Mouse (Mus musculus): ENCODE results near the gene Rnf114. TPM values are rescaled to one million over a fixed set of nuclear protein-coding genes. Genes with fewer than 3 reads are reported as not detected.

Gene Rnf114
- 62.9 and 102 TPM in 2 replicates for polyA plus RNA-seq (2012; rRNA removed; ENCODE audit: low replicate concordance)

DNA sequence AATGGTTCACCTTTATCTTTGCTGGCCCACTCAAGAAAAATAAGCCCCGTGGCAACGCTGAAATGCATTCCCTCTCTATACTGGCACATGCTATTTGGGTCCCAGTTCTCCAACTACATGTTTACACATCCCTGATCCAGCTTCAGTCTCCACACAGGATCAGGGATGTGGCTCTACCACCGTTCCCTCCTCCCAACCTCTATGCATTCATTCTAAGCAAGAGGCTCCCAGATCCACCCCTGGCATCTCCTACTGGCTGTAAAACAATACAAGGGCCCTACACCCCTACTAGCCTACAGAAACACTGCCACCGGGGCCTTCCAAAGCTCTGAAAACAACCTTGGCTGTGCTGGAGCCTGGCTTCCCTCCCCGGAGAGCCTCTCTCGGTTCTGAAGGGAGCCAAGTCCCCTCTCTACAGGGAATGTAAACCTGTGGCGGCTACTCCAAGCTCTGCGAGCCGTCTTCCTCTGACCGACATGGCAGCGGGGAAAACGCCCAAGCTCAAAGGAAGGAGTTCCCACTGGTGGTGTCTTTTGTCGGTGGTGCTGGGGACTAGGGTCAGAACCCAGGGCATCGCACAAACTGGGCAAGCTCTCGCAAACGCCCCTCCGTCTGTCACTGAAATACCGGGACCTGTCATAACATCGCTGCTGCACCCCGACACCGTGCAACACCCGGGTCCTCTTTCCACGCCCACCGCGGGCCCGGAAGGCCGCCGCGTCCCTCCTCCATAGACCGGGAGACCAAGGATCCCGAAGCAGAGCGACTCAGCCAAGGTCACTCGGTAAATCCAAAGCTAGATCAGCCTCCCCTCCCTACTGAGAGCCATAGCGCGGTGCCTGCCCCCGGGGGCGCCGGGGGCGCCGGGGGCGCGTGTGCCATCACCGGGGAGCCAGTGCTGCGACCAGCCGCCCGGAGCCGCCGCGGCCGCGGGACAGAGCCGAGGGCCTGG, at the start of gene Rnf114:
Gene Rnf114 (plus strand): TSS at position 889 of the 952 bp plus-strand sequence.

DNA sequence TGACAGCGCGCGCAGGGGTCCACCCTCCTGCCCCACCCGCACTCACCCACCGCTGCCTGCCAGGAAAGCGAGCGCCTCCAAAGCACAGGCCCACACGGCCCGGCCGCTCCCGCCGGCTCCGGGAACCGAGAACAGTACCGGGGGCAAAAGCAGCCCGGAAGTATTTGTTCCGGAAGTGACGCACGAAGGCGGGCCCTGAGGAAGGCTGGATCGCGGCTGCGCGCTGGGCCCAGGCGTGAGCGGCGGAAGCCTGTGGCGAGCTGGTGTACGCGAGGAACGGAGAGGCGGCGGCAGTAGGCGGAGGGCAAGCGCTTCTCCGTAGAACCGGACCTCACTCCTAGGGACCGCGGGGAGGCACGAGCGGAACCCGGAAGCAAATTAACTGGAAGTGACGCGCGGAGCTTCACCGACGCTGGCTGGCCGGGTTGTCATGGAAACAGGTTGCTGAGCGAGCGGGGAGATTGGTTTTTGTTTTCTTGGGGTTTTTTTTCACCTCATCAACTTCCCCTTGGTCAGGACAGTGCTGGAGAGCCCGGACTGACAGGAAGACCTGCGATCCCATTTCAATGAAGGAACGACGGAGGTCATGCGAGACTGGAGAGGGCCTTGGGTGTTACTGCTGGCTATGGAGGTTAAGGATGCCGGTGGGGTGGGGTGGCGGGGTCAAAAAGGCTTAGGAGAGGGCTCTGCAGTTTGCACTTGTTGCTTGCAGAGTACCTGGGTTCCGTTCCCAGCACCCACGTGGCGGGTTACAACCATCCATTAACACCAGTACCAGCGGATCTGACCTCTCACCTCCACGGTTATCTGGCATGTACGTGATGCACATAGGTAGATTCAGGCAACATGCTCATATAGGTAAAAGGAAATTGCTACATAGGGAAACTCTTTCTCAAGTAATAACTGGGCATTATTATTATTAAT, 530 bp downstream of the Rnf114 start, which contains the start of gene Spata2:
Gene Spata2 (minus strand): TSS at position 175 of the 924 bp plus-strand sequence.

DNA sequence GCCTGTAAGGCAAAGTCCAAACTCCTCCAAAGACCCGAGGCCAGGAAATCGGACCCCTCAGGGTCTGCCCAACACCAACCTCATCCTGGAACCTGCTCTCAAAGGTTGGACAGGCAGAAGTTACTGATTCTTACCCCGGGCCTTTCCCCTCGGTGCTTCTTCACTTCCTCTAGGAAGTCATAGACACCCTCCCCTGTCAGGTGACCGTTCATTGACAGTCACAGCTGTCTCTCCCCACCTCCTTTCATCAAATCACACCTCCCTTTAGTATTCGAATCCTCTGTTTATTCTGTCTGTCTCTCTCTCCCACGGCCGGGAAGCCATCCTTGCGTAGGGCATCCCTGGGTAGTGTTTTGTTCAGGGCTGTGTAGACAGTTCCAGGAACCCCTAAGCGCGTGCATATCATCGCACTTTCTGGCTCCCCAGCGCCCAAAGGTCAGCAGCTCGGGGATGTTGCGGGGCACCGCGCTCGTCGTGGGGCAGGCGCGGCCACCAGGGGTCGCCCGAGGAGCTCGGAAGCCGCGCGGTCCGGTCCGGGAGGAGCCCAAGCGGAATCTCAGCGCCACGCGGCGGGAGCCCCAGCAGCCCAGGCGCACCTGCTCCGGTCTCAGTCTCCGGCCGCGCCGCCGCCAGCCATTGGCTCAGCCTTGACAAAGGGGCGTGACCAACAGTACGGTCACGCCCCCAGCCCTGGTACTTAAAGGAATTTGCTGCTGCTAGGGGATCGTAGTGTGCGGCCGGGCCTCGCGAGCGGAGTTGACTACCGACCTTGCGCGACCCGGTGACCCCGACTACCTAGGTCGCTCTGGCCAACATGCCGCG, 45.2 kb downstream of the Rnf114 start, which contains the start of gene Snai1:
Gene Snai1 (plus strand): TSS at position 720 of the 822 bp plus-strand sequence.

Other genes with a start within 250 kb of the Rnf114 start
- 28.0 and 57.3 TPM in 2 replicates for gene B4galt5, start 143.5 kb upstream of the Rnf114 start, polyA plus RNA-seq (2012; rRNA removed; ENCODE audit: low replicate concordance)
- 30.6 and 35.2 TPM in 2 replicates for gene Slc9a8, start 70.9 kb upstream of the Rnf114 start, polyA plus RNA-seq (2012; rRNA removed; ENCODE audit: low replicate concordance)
- 37.5 and 44.1 TPM in 2 replicates for gene Spata2, start 242 bp downstream of the Rnf114 start, polyA plus RNA-seq (2012; rRNA removed; ENCODE audit: low replicate concordance)
- gene Snai1, start 45.5 kb downstream of the Rnf114 start, polyA plus RNA-seq (2012; rRNA removed; ENCODE audit: low replicate concordance): 14.7 and 15.1 TPM in 2 replicates
- gene Ube2v1, start 139.4 kb downstream of the Rnf114 start, polyA plus RNA-seq (2012; rRNA removed; ENCODE audit: low replicate concordance): 81.3 and 134 TPM in 2 replicates
- gene Gm20431, start 168.9 kb downstream of the Rnf114 start, polyA plus RNA-seq (2012; rRNA removed; ENCODE audit: low replicate concordance): 30.0 TPM in 1 of 2 replicates, not detected in the other
- 202 and 820 TPM in 2 replicates for gene Cebpb, start 196.3 kb downstream of the Rnf114 start, polyA plus RNA-seq (2012; rRNA removed; ENCODE audit: low replicate concordance)
- 31.3 and 75.1 TPM in 2 replicates for gene Tmem189, start 197.2 kb downstream of the Rnf114 start, polyA plus RNA-seq (2012; rRNA removed; ENCODE audit: low replicate concordance)

Measured in duodenum, adult 2 months (tissue).